Mouse (Mus musculus) limb, embryonic 11.5 days (tissue): Measurements from ENCODE around the gene Zfp518a. TPM values are rescaled to one million over a fixed set of nuclear protein-coding genes. Genes with fewer than 3 reads are reported as not detected.

Experiments
- ATAC-seq: fragments of 200-750 bp; cut with Nextera tagmentation; 2 replicates; pipeline ENCODE4 v1.8.0; 2017; ENCODE audit warnings: low read depth; ENCODE audit not compliant: insufficient number of reproducible peaks, low FRiP score, low TSS enrichment
- DNase-seq: peaks from one replicate; pipeline ENCODE4 v3.0.0-alpha.2; 2015; ENCODE audit warnings: low spot score
- H3K27ac ChIP-seq: fragments of 300-500 bp; sonication (generic); replicated peaks from 2 replicates; pipeline ENCODE4 v1.5.1; 2014; ENCODE audit warnings: low read depth, mild to moderate bottlenecking, low read length
- H3K27me3 ChIP-seq: fragments of 300-500 bp; sonication (generic); 2 replicates; pipeline ENCODE4 v1.6.1; 2014; ENCODE audit warnings: mild to moderate bottlenecking, low read length, mixed read lengths; ENCODE audit not compliant: control insufficient read depth, insufficient read depth
- H3K36me3 ChIP-seq: fragments of 300-500 bp; sonication (generic); 2 replicates; pipeline ENCODE4 v1.6.1; 2014; ENCODE audit warnings: mild to moderate bottlenecking, low read length, moderate library complexity, mixed read lengths; ENCODE audit not compliant: control insufficient read depth, insufficient read depth
- H3K4me1 ChIP-seq: fragments of 300-500 bp; sonication (generic); 2 replicates; pipeline ENCODE4 v1.6.1; 2014; ENCODE audit warnings: low read length, mixed read lengths; ENCODE audit not compliant: control insufficient read depth, insufficient read depth
- H3K4me2 ChIP-seq: fragments of 300-500 bp; sonication (generic); 2 replicates; pipeline ENCODE4 v1.6.1; 2014; ENCODE audit warnings: low read depth, mild to moderate bottlenecking, moderate library complexity; ENCODE audit not compliant: severe bottlenecking
- H3K4me3 ChIP-seq: fragments of 300-500 bp; sonication (generic); 2 replicates; pipeline ENCODE4 v1.5.1; 2014; ENCODE audit warnings: low read depth, low read length
- H3K9ac ChIP-seq: fragments of 300-500 bp; sonication (generic); 2 replicates; pipeline ENCODE4 v1.6.1; 2014; ENCODE audit warnings: mild to moderate bottlenecking, low read length
- H3K9me3 ChIP-seq: fragments of 300-500 bp; sonication (generic); 2 replicates; pipeline ENCODE4 v1.6.1; 2016; ENCODE audit warnings: low read length; ENCODE audit not compliant: control insufficient read depth
- WGBS: fragments of 180-500 bp; shearing (Covaris S2); extraction: QIAGEN DNeasy Blood & Tissue Kit; methylation state at CpG from one replicate; pipeline ENCODE4 v1.1.7; 2014; 5-methylcytosine and 5-hydroxymethylcytosine counted together
- microRNA-seq: library from miRNA; unstranded; fragments of <30 nt; microRNA quantifications from one replicate; pipeline ENCODE4, GENCODE M21; 2016
- polyA plus RNA-seq: library from polyadenylated mRNA; unstranded; fragments of >200 nt; fragmentation: Nextera tagmentation; extraction: Ambion mirVana; gene quantifications from 2 replicates; pipeline ENCODE4 v1.2.1, GENCODE M21; 2014

Zfp518a gene
- polyA plus RNA-seq, 1 experiment from 2014 or later: 17.2 TPM

DNA sequence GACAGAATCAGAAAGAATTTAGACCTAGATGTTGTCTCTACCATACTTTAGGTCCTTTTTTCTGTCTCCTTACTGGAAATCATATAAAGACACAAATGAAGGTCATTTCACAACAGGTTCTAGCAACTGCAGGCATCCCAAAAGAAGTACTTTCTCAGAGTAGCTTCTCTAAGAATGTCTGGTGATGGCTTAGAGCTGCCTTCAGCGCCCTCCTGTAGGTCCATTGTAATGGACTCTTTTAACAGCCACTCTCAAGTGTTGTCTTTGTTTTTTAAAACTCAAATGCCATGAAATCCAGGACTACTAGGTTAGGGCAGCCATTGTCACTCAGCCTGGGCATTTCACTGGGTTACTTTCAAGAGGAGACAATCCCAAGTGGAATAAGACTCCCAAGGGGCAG, 64.5 kb downstream of the Zfp518a start:
- Histone ChIP-seq H3K27ac (no peak overlapping the region), H3K9ac (no peak overlapping the region), H3K4me1 (no peaks in the 10 kb centered on the region), H3K4me3 (no peak overlapping the region), H3K36me3 (no peaks in the 10 kb centered on the region), H3K9me3 (no peaks in the 10 kb centered on the region), H3K4me2 (no peak overlapping the region), H3K27me3 (no peaks in the 10 kb centered on the region)
- DNase-seq (no peak), ATAC-seq (no peak)
- WGBS: 47% methylated on average over 1 of the region's 1 CpGs

DNA sequence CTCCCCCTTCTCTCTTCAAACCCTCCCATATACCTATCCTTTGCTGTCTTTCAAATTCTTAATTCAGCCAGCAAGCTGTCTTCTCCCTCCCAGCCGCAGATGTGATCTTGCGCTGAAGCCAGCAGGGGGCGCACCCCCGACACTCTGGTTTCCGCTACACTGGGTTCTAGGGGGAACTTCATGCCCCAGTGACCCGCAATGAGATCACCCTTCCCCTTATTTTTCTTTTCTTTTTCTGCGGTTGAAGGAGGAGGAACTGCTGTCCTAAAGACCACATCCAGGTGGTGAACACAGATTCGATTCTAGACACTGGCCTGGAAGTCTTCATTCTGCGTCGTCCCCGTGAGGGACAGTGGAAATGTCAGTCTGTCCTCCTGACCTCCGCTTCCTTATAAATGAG, 68.5 kb downstream of the Zfp518a start:
- Histone ChIP-seq H3K9me3 (no peaks in the 10 kb centered on the region), H3K36me3 (no peaks in the 10 kb centered on the region), H3K27ac (no peak overlapping the region), H3K4me1 (no peaks in the 10 kb centered on the region), H3K4me3 (no peak overlapping the region), H3K4me2 (no peak overlapping the region), H3K9ac (no peak overlapping the region), H3K27me3 (no peaks in the 10 kb centered on the region)
- WGBS: 50% methylated on average over 12 of the region's 12 CpGs
- no peak for ATAC-seq
- DNase-seq: peak; percentile 67

DNA sequence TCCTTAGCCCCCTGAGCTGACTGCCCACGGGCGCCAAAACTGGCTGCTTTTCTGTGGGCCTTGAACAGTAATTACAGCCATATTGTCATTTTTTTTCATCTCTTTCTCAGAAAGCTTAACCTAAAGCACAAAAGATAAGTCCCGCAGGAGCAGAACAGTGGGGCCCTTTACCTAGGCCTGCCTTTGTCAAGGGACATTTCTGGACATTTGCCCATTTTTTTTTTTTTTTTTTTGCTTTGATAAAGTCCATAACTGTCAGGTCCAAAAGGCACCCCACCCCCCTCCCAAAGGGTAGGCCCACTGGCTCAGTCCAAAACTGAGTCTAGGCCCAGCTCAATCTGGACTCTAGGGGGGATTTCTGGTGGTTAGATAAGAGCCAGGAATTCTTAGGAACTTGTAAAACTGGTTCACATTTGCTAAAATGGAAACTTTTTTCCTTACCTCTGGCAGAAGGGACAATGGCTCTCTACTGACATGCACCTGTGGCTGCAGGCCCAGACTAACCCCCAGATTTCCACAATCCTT, 69.9 kb downstream of the Zfp518a start:
- no peak for ATAC-seq
- Histone ChIP-seq H3K9ac (no peak overlapping the region), H3K27ac (no peak overlapping the region), H3K9me3 (no peaks in the 10 kb centered on the region), H3K4me2 (no peak overlapping the region), H3K4me3 (no peak overlapping the region), H3K36me3 (no peaks in the 10 kb centered on the region), H3K27me3 (no peaks in the 10 kb centered on the region), H3K4me1 (no peaks in the 10 kb centered on the region)
- DNase-seq: no peak
- 84% methylated on average over 3 of the region's 3 CpGs for WGBS

DNA sequence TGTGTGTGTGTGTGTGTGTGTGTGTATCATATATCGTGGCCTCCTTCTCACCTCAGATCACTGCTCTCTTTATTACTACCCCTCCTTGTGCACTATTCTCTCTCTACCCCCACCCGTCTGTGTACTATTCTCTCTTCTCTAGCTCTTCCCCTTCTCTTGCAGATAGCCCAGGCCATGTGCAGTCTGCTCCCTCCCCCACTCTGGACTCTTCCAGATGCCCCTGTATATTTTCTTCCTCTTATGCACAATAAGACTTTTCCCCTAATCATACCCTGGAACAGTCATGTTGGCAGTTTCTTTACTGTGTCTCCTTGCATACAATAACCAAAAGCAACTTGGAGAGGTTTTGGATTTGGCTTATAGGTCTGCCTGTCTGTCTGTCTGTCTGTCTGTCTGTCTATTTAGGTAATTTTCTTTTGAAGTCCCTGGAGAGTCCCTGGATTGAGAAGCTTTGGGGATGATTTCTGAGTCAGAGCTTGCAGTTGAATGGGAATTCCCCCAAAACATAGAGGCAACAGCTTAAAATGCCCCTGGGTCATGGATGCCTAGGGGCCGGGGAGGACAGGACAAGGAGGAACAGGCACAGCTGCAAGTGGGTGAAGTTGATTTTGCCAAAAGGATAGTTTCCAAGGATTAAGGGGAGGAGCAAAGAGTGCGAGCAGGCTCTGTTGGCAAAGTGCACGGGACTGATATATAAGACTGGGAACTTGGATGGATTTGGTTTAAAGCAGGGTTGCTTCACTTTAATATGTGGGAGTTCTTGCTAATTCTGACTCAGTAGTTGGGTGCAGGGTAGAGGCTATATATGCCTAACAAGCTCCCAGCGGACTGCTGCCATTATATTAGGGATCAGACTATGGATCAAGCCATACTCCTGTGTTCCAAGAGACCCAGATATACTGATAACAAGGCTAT, 70.7 kb downstream of the Zfp518a start:
- no peaks in the 10 kb centered on the region for H3K36me3 ChIP-seq
- 85% methylated on average over 6 of the region's 6 CpGs for WGBS
- no peaks in the 10 kb centered on the region for H3K9me3 ChIP-seq
- no peak overlapping the region for H3K9ac ChIP-seq
- no peak for ATAC-seq
- no peak overlapping the region for H3K4me3 ChIP-seq
- no peak for DNase-seq
- H3K4me2 ChIP-seq: no peak overlapping the region
- no peaks in the 10 kb centered on the region for H3K4me1 ChIP-seq
- H3K27ac ChIP-seq: no peak overlapping the region
- H3K27me3 ChIP-seq: no peaks in the 10 kb centered on the region

Small RNA genes within 50 kb of the gene (microRNA-seq; reads per million reads assigned to microRNA genes)
- 0.92 reads per million for gene Mir8092

Other genes with a start within 250 kb of the Zfp518a start
- gene Cc2d2b, start 146.0 kb upstream of the Zfp518a start, polyA plus RNA-seq: 0.12 TPM in 1 of 2 replicates, not detected in the other
- 33.5 and 37.2 TPM in 2 replicates for gene Ccnj, start 63.4 kb upstream of the Zfp518a start, polyA plus RNA-seq
- gene Blnk, start 99.8 kb downstream of the Zfp518a start, polyA plus RNA-seq: 0.97 and 1.5 TPM in 2 replicates
- not detected in 2 replicates for gene Dntt, start 134.6 kb downstream of the Zfp518a start, polyA plus RNA-seq
- not detected in 2 replicates for gene Opalin, start 182.4 kb downstream of the Zfp518a start, polyA plus RNA-seq